Mouse (Mus musculus) liver, postnatal 0 days (tissue): Measurements from ENCODE around the gene Atxn7l3b. TPM values are rescaled to one million over a fixed set of nuclear protein-coding genes. Genes with fewer than 3 reads are reported as not detected.
A peak's percentile ranks its signal among the peaks of the same experiment; 100 is the strongest.

Source experiments
- ATAC-seq: fragments of 200-750 bp; cut with Nextera tagmentation; 2 replicates; pipeline ENCODE4 v1.8.0; 2017; ENCODE audit warnings: mild to moderate bottlenecking, moderate library complexity
- DNase-seq: peaks from one replicate; pipeline ENCODE4 v3.0.0-alpha.2; 2016
- H3K27ac ChIP-seq: fragments of 300-500 bp; sonication (generic); 2 replicates; pipeline ENCODE4 v1.5.1; 2014; ENCODE audit warnings: antibody characterized with exemption, moderate library complexity, mild to moderate bottlenecking, low read depth
- H3K27me3 ChIP-seq: fragments of 300-500 bp; sonication (generic); 2 replicates; pipeline ENCODE4 v1.6.1; 2014; ENCODE audit warnings: low read length, control low read depth, mixed read lengths; ENCODE audit not compliant: insufficient read depth
- H3K36me3 ChIP-seq: fragments of 300-500 bp; sonication (generic); replicated peaks from 2 replicates; pipeline ENCODE4 v1.6.1; 2014; ENCODE audit warnings: mild to moderate bottlenecking, control low read depth, low read length, moderate library complexity, mixed read lengths; ENCODE audit not compliant: insufficient read depth
- H3K4me1 ChIP-seq: fragments of 300-500 bp; sonication (generic); 2 replicates; pipeline ENCODE4 v1.6.1; 2014; ENCODE audit warnings: antibody characterized with exemption, mild to moderate bottlenecking, control low read depth; ENCODE audit not compliant: insufficient read depth
- H3K4me2 ChIP-seq: fragments of 300-500 bp; sonication (generic); 2 replicates; pipeline ENCODE4 v1.6.1; 2014; ENCODE audit warnings: low read depth, mild to moderate bottlenecking, low read length, moderate library complexity, mixed read lengths
- H3K4me3 ChIP-seq: fragments of 300-500 bp; sonication (generic); 2 replicates; pipeline ENCODE4 v1.5.1; 2014; ENCODE audit warnings: low read depth, low read length
- H3K9ac ChIP-seq: fragments of 300-500 bp; sonication (generic); replicated peaks from 2 replicates; pipeline ENCODE4 v1.6.1; 2014; ENCODE audit warnings: mild to moderate bottlenecking, moderate library complexity
- H3K9me3 ChIP-seq: fragments of 300-500 bp; sonication (generic); 2 replicates; pipeline ENCODE4 v1.6.1; 2016; ENCODE audit warnings: mild to moderate bottlenecking, control low read depth, low read length, mixed read lengths
- CTCF ChIP-seq: sonication (generic); IDR thresholded peaks from 2 replicates; pipeline ENCODE4 v1.5.1; 2016; ENCODE audit warnings: antibody characterized with exemption, low read depth
- EP300 ChIP-seq: IDR thresholded peaks from 2 replicates; pipeline ENCODE4 v1.6.1; 2016; ENCODE audit warnings: antibody characterized with exemption, low read depth, mild to moderate bottlenecking
- WGBS: fragments of 180-500 bp; shearing (Covaris S2); extraction: QIAGEN DNeasy Blood & Tissue Kit; methylation state at CpG from one replicate; pipeline ENCODE4 v1.1.7; 2014; ENCODE audit not compliant: insufficient replicate concordance; 5-methylcytosine and 5-hydroxymethylcytosine counted together
- polyA plus RNA-seq: library from polyadenylated mRNA; unstranded; fragments of >200 nt; fragmentation: Nextera tagmentation; extraction: Ambion mirVana; gene quantifications from 2 replicates; pipeline ENCODE4 v1.2.1, GENCODE M21; 2015

Gene Atxn7l3b
- polyA plus RNA-seq, 1 experiment from 2014 or later: 111 TPM

- TF ChIP-seq EP300 (no peak), CTCF (no peak)
- no peaks in the 10 kb centered on the region for H3K9me3 ChIP-seq
- H3K27me3 ChIP-seq: no peaks in the 10 kb centered on the region
- no peak overlapping the region for H3K9ac ChIP-seq
- H3K4me3 ChIP-seq: no peak overlapping the region
- H3K36me3 ChIP-seq: no peaks in the 10 kb centered on the region
- WGBS: 36% methylated on average over 2 of the region's 2 CpGs
- H3K4me2 ChIP-seq: no peak overlapping the region
- ATAC-seq (peak; percentile 95), DNase-seq (no peak)
- no peaks in the 10 kb centered on the region for H3K4me1 ChIP-seq
- peak overlapping the region; percentile 77 for H3K27ac ChIP-seq
These were observed 25.3 kb upstream of the Atxn7l3b start for GRCm38 (mm10) chr10:112954140-112954539.

- H3K9ac ChIP-seq: no peak overlapping the region
- H3K4me1 ChIP-seq: no peaks in the 10 kb centered on the region
- H3K4me2 ChIP-seq: no peak overlapping the region
- no peak overlapping the region for H3K4me3 ChIP-seq
- H3K36me3 ChIP-seq: no peaks in the 10 kb centered on the region
- ATAC-seq (no peak), DNase-seq (no peak)
- H3K27me3 ChIP-seq: no peaks in the 10 kb centered on the region
- H3K9me3 ChIP-seq: no peaks in the 10 kb centered on the region
- no peak overlapping the region for H3K27ac ChIP-seq
- WGBS: 75% methylated on average over 3 of the region's 3 CpGs
- TF ChIP-seq EP300 (no peak), CTCF (no peak)
These were observed 19.7 kb upstream of the Atxn7l3b start for GRCm38 (mm10) chr10:112948453-112948852.

DNA sequence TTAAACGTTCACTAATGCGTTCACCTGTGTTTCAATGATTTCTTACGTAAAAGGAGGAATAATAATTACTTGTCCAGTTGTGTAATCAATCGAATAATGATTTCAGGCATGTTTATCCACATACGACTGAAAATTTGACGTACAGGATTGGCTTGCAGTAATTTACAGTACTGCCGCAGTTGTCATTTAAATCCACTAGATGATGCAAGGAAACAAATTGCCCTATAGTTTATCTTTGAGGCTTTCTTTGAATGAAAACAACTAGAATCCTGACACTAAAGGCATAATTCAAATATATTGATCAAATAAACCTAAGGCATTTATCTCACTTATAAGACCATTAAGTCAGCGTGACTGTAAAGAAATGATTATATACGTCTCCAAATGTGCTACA is 418 bp upstream of the Atxn7l3b start:
- H3K9me3 ChIP-seq: no peaks in the 10 kb centered on the region
- WGBS: 44% methylated on average over 9 of the region's 9 CpGs
- ATAC-seq (no peak), DNase-seq (no peak)
- H3K9ac ChIP-seq: peak overlapping the region; percentile 95
- H3K4me1 ChIP-seq: peaks cover 23% of the 10 kb centered on the region
- H3K4me3 ChIP-seq: peak overlapping the region; percentile 79
- peak overlapping the region; percentile 97 for H3K27ac ChIP-seq
- H3K36me3 ChIP-seq: peaks cover 19% of the 10 kb centered on the region
- H3K27me3 ChIP-seq: no peaks in the 10 kb centered on the region
- TF ChIP-seq CTCF: no peak
- no peak for TF ChIP-seq EP300
- H3K4me2 ChIP-seq: peak overlapping the region; percentile 78

DNA sequence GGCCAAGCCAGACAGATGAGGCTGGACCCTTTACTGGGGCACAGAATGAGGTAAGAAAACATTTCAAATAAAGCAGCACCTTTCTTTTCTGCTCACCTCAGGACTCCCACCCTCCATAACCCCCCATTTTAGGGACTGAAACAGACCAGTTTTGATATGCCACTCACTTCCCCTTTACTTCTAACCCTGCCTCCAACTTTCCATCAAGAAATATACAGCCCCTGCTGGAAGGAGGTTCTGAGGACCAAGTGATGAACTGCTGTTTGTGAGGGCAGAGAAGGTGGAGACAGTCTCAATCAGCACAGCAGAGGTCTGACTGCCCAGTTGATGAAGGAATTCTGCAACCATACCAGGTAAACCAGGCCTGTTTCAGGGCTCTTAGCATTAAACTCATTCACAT is 1.8 kb downstream of the Atxn7l3b start:
- no peak for DNase-seq
- Histone ChIP-seq H3K9ac (no peak overlapping the region), H3K4me2 (peak overlapping the region; percentile 78), H3K27ac (no peak overlapping the region), H3K4me3 (0 out of 2 replicates have a peak overlapping the region, but pooled peaks have one; percentile 79), H3K27me3 (no peaks in the 10 kb centered on the region), H3K36me3 (peaks cover 19% of the 10 kb centered on the region), H3K9me3 (no peaks in the 10 kb centered on the region), H3K4me1 (peaks cover 23% of the 10 kb centered on the region)
- ATAC-seq: no peak
- no peak for TF ChIP-seq CTCF
- no peak for TF ChIP-seq EP300

- H3K9ac ChIP-seq: peak overlapping the region; percentile 38; the same call in 1 of the 2 replicates
- no peaks in the 10 kb centered on the region for H3K27me3 ChIP-seq
- H3K36me3 ChIP-seq: peaks cover 19% of the 10 kb centered on the region
- no peak overlapping the region for H3K4me3 ChIP-seq
- no peak for ATAC-seq
- H3K9me3 ChIP-seq: no peaks in the 10 kb centered on the region
- DNase-seq: no peak
- H3K27ac ChIP-seq: no peak overlapping the region
- 89% methylated on average over 2 of the region's 2 CpGs for WGBS
- peak overlapping the region; percentile 78; the same call in 1 of the 2 replicates for H3K4me2 ChIP-seq
- TF ChIP-seq EP300 (no peak), CTCF (no peak)
- peaks cover 23% of the 10 kb centered on the region for H3K4me1 ChIP-seq
These were observed 2.5 kb downstream of the Atxn7l3b start for GRCm38 (mm10) chr10:112926271-112926670.

- no peak for DNase-seq
- H3K27me3 ChIP-seq: no peaks in the 10 kb centered on the region
- TF ChIP-seq CTCF (no peak), EP300 (no peak)
- no peaks in the 10 kb centered on the region for H3K36me3 ChIP-seq
- H3K9ac ChIP-seq: no peak overlapping the region
- WGBS: 59% methylated on average over 5 of the region's 5 CpGs
- no peak overlapping the region for H3K27ac ChIP-seq
- no peak overlapping the region for H3K4me2 ChIP-seq
- no peak for ATAC-seq
- H3K4me3 ChIP-seq: no peak overlapping the region
- no peaks in the 10 kb centered on the region for H3K4me1 ChIP-seq
- H3K9me3 ChIP-seq: no peaks in the 10 kb centered on the region
These were observed 12.1 kb downstream of the Atxn7l3b start for GRCm38 (mm10) chr10:112916575-112917190.
